Mouse (Mus musculus) limb, embryonic 11.5 days (tissue): ENCODE data around the gene Rassf5. TPM values are rescaled to one million over a fixed set of nuclear protein-coding genes. Genes with fewer than 3 reads are reported as not detected.

ENCODE experiments used
- ATAC-seq: fragments of 200-750 bp; cut with Nextera tagmentation; 2 replicates; pipeline ENCODE4 v1.8.0; 2017; ENCODE audit warnings: low read depth; ENCODE audit not compliant: insufficient number of reproducible peaks, low FRiP score, low TSS enrichment
- DNase-seq: peaks from one replicate; pipeline ENCODE4 v3.0.0-alpha.2; 2015; ENCODE audit warnings: low spot score
- H3K27ac ChIP-seq: fragments of 300-500 bp; sonication (generic); replicated peaks from 2 replicates; pipeline ENCODE4 v1.5.1; 2014; ENCODE audit warnings: low read depth, mild to moderate bottlenecking, low read length
- H3K27me3 ChIP-seq: fragments of 300-500 bp; sonication (generic); 2 replicates; pipeline ENCODE4 v1.6.1; 2014; ENCODE audit warnings: mild to moderate bottlenecking, low read length, mixed read lengths; ENCODE audit not compliant: control insufficient read depth, insufficient read depth
- H3K36me3 ChIP-seq: fragments of 300-500 bp; sonication (generic); 2 replicates; pipeline ENCODE4 v1.6.1; 2014; ENCODE audit warnings: mild to moderate bottlenecking, low read length, moderate library complexity, mixed read lengths; ENCODE audit not compliant: control insufficient read depth, insufficient read depth
- H3K4me1 ChIP-seq: fragments of 300-500 bp; sonication (generic); 2 replicates; pipeline ENCODE4 v1.6.1; 2014; ENCODE audit warnings: low read length, mixed read lengths; ENCODE audit not compliant: control insufficient read depth, insufficient read depth
- H3K4me2 ChIP-seq: fragments of 300-500 bp; sonication (generic); 2 replicates; pipeline ENCODE4 v1.6.1; 2014; ENCODE audit warnings: low read depth, mild to moderate bottlenecking, moderate library complexity; ENCODE audit not compliant: severe bottlenecking
- H3K4me3 ChIP-seq: fragments of 300-500 bp; sonication (generic); 2 replicates; pipeline ENCODE4 v1.5.1; 2014; ENCODE audit warnings: low read depth, low read length
- H3K9ac ChIP-seq: fragments of 300-500 bp; sonication (generic); 2 replicates; pipeline ENCODE4 v1.6.1; 2014; ENCODE audit warnings: mild to moderate bottlenecking, low read length
- H3K9me3 ChIP-seq: fragments of 300-500 bp; sonication (generic); 2 replicates; pipeline ENCODE4 v1.6.1; 2016; ENCODE audit warnings: low read length; ENCODE audit not compliant: control insufficient read depth
- WGBS: fragments of 180-500 bp; shearing (Covaris S2); extraction: QIAGEN DNeasy Blood & Tissue Kit; methylation state at CpG from one replicate; pipeline ENCODE4 v1.1.7; 2014; 5-methylcytosine and 5-hydroxymethylcytosine counted together
- polyA plus RNA-seq: library from polyadenylated mRNA; unstranded; fragments of >200 nt; fragmentation: Nextera tagmentation; extraction: Ambion mirVana; gene quantifications from 2 replicates; pipeline ENCODE4 v1.2.1, GENCODE M21; 2014

The Rassf5 gene
- polyA plus RNA-seq, 1 experiment from 2014 or later: 1.2 TPM

DNA sequence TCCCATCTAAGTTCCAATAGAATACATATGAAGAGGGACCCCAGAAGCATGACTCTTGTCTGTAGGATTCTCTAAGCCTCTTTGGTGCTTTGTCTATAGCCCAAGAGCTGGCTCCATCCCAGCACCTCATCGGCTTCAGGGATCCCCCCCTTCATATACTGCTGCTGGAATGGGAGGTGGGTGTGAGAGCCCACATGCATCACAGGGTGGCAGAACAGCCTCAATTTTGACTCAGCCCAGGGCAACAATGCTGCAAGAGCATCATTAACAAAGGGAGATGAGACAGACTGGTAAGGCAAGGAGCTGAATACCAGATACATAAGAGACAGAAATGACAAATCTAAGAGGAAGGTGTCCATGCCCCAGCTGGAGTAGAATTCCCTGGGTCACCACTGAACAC, 39.1 kb upstream of the Rassf5 start:
- no peak for DNase-seq
- H3K4me1 ChIP-seq: peaks cover 3% of the 10 kb centered on the region; the same call in 1 of the 2 replicates
- H3K4me2 ChIP-seq: no peak overlapping the region
- H3K9me3 ChIP-seq: no peaks in the 10 kb centered on the region
- H3K9ac ChIP-seq: no peak overlapping the region
- H3K27ac ChIP-seq: no peak overlapping the region
- H3K27me3 ChIP-seq: no peaks in the 10 kb centered on the region
- WGBS: 76% methylated on average over 1 of the region's 1 CpGs
- no peaks in the 10 kb centered on the region for H3K36me3 ChIP-seq
- ATAC-seq: no peak
- no peak overlapping the region for H3K4me3 ChIP-seq

DNA sequence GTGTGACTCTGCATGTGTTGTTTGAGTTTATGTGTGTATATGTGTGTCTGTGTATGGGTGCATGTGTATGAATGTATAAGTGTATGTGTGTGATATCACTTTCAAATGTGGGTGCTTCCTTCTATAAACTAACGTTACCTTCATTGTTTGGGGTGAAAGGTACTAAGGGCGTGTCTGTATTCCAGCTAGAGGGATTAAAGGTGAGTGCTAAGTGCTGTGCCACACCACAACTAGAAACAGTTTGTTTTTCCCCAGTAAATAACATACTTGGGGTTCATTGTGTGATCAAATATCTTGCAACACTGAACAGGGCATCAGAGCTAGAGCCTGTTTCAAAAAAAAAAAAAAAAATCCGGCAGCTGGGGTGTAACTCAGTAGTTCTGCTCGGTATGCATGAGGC, 36.7 kb upstream of the Rassf5 start:
- Histone ChIP-seq H3K27me3 (no peaks in the 10 kb centered on the region), H3K36me3 (no peaks in the 10 kb centered on the region), H3K4me3 (no peak overlapping the region), H3K4me1 (peaks cover 6% of the 10 kb centered on the region), H3K4me2 (no peak overlapping the region), H3K9ac (no peak overlapping the region), H3K27ac (no peak overlapping the region), H3K9me3 (no peaks in the 10 kb centered on the region)
- DNase-seq: no peak
- ATAC-seq: no peak
- 63% methylated on average over 4 of the region's 4 CpGs for WGBS

DNA sequence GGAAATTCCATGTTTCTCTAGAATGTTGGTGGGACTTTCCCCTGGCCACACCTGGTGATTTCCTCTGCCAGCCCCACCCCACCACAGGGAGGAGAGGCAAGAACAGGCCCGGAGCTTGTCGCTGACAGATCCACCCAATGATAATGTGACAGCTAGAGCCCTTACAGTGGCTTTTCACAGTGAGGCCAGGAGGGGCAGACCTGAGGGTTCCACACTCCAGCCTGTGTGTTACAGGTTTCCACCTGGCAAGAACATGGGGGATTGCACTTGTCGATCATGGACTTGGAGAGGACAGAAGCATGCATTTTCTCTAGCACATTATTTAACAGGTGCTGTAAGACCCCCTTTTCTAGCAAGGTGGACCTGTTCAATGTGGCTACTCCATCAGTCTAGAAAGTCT, 35.2 kb upstream of the Rassf5 start:
- ATAC-seq (no peak), DNase-seq (no peak)
- Histone ChIP-seq H3K9ac (no peak overlapping the region), H3K36me3 (no peaks in the 10 kb centered on the region), H3K27ac (no peak overlapping the region), H3K4me2 (no peak overlapping the region), H3K9me3 (no peaks in the 10 kb centered on the region), H3K27me3 (no peaks in the 10 kb centered on the region), H3K4me1 (peaks cover 6% of the 10 kb centered on the region), H3K4me3 (no peak overlapping the region)
- 41% methylated on average over 3 of the region's 3 CpGs for WGBS

DNA sequence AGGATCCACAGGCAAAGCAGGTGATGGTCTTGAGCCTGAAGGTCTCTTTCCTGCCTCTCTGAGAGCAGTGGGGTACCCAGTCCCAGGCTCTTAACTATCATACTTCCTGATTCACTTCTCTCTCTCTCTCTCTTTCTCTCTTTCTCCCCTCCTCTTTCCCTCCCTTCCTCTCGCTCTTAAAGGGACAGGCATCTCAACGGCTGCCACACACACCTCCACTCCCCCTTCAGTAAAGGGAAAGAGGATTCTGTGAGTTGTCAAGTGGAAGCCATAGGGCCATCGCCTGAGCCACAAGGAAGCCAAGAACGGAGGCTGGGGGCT, 34.4 kb upstream of the Rassf5 start, which contains the start of gene Ikbke:
TSS of gene Ikbke (minus strand) at position 151 of the 321 bp plus-strand sequence.
- H3K36me3 ChIP-seq: no peaks in the 10 kb centered on the region
- H3K9me3 ChIP-seq: no peaks in the 10 kb centered on the region
- no peak for DNase-seq
- peak within 1 kb of the TSS; percentile 17 for H3K9ac ChIP-seq
- H3K27me3 ChIP-seq: no peaks in the 10 kb centered on the region
- ATAC-seq: no peak
- 46% methylated on average over 4 of the region's 4 CpGs for WGBS
- H3K27ac ChIP-seq: no peak within 1 kb of the TSS
- H3K4me1 ChIP-seq: peaks cover 6% of the 10 kb centered on the region
- peak within 1 kb of the TSS; percentile 26 for H3K4me2 ChIP-seq
- no peak within 1 kb of the TSS for H3K4me3 ChIP-seq

DNA sequence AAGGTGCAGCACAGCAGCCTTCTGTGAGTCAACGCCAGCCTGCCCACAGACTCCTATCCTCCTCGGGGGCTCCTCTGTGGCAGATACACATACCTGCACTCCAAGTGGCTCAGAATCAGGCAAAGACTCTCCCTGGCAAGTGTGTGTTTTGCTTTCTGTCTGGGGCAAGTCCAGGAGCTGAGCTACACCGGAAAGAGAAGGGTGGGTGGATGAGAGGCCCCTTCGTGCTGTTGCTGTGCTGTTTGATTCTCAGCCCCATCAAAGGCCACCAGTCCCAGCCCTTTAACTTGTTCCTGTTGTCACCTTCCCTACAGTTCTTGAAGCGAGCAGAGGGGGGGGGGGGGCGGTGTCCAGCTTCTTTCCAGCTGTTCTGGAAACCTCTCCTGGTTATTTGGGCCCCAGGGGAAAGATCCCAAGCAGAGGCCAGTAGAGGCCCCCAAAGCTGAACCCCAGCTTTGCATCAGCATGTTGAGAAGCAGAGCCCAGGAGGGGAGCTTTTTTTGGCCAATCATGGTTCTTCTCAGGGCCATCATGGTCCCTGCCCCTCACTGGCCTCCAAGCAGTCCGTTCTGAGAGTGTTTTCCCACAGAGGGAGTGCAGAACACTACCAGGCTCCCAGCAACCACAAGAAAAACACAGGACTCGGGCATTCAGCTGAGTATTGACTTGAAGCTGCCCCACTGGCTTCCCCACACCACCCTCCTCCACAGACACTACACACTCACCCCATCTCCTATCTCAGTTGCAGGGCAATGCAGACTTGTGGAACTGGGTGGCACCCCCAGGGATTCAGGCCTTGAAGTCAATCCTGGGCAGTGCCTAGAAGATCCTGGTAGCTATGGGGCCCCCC, 33.8 kb upstream of the Rassf5 start:
- Histone ChIP-seq H3K36me3 (no peaks in the 10 kb centered on the region), H3K9ac (peak overlapping the region; percentile 17), H3K27ac (no peak overlapping the region), H3K4me1 (peaks cover 6% of the 10 kb centered on the region), H3K4me3 (no peak overlapping the region), H3K4me2 (peak overlapping the region; percentile 26), H3K27me3 (no peaks in the 10 kb centered on the region), H3K9me3 (no peaks in the 10 kb centered on the region)
- 36% methylated on average over 8 of the region's 8 CpGs for WGBS
- no peak for ATAC-seq
- no peak for DNase-seq

DNA sequence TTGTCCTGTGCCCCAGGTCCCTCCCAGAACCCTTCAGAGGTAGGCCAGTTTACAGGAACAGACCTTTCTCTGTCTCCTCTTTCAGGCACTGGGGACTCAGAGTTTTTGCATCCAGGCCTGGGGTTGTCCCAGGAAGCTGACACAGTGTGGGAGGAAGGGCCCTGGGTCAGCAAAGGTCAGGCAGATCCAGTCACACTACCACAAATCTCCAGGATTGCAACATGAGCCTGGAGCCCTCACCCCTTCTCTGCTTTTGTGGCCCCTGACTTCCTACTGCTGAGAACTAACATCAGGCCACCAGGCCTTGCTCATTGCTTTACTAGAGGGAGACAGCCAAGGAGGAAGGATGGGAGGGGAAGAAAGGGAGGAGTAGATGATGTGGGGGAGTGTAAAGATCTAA, 31.8 kb upstream of the Rassf5 start:
- no peaks in the 10 kb centered on the region for H3K36me3 ChIP-seq
- H3K4me2 ChIP-seq: no peak overlapping the region
- DNase-seq (no peak), ATAC-seq (no peak)
- H3K9me3 ChIP-seq: no peaks in the 10 kb centered on the region
- H3K9ac ChIP-seq: no peak overlapping the region
- no peak overlapping the region for H3K4me3 ChIP-seq
- H3K4me1 ChIP-seq: peaks cover 6% of the 10 kb centered on the region
- no peaks in the 10 kb centered on the region for H3K27me3 ChIP-seq
- no peak overlapping the region for H3K27ac ChIP-seq

- Histone ChIP-seq H3K9me3 (no peaks in the 10 kb centered on the region), H3K9ac (no peak overlapping the region), H3K4me1 (peaks cover 6% of the 10 kb centered on the region), H3K4me3 (no peak overlapping the region), H3K27ac (no peak overlapping the region), H3K27me3 (no peaks in the 10 kb centered on the region), H3K4me2 (no peak overlapping the region), H3K36me3 (no peaks in the 10 kb centered on the region)
- 75% methylated on average over 13 of the region's 14 CpGs for WGBS
- no peak for ATAC-seq
- no peak for DNase-seq
Observed at GRCm38 (mm10) chr1:131275577-131275976, 30.5 kb upstream of the Rassf5 start.

GRCm38 (mm10) chr1:131274725-131275539, 29.9 kb upstream of the Rassf5 start:
- Histone ChIP-seq H3K4me3 (no peak overlapping the region), H3K9ac (peak overlapping the region; percentile 17; the same call in 1 of the 2 replicates), H3K4me1 (peaks cover 7% of the 10 kb centered on the region), H3K27ac (no peak overlapping the region), H3K4me2 (no peak overlapping the region), H3K27me3 (no peaks in the 10 kb centered on the region), H3K9me3 (no peaks in the 10 kb centered on the region), H3K36me3 (no peaks in the 10 kb centered on the region)
- DNase-seq (no peak), ATAC-seq (no peak)
- 36% methylated on average over 22 of the region's 22 CpGs for WGBS
